Mouse (Mus musculus): ENCODE results near the gene Olfr385.

The Olfr385 gene

DNA sequence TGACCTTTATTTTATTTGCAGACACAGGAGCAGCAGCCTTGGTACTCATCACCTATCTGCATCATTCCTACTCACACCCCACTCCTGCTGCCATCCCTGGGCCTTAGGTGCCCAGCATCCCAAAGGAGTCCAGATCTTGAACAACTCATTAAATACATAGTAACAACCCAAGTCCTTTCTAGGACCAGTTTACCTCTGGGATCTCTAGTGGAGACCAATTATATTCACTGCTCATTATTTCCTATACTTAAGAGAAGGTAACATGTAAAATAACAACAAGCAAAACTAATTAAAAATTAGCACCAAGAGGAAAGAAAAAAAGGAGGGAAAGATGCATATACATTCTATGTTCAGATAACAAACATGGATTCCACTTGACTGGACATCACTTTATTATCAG is at the start of gene Olfr385:
Gene Olfr385, minus strand, starts transcription at position 101 of the 400 bp plus-strand sequence.
- no peak for DNase-seq

DNA sequence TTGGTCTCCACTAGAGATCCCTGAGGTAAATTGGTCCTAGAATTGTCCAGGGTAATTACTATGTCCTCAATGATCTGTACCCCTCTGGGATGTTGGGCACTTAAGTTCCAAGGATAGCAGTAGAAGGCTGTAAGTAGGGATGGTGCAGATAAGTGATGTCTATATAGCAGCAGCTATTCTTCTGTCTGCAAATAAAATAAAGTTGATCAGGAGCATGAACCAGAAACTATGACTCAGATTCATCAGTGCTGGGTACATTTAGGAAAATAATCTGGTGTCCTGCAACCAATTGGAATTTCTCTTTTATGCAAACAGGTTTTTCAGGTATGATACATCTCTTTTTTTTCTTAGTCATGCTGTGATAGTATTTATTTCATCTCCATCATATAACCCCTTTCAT is 5.5 kb upstream of the Olfr385 start, which contains the start of gene Olfr384:
Gene Olfr384, plus strand, starts transcription at position 301 of the 400 bp plus-strand sequence.
- no peak for DNase-seq

DNA sequence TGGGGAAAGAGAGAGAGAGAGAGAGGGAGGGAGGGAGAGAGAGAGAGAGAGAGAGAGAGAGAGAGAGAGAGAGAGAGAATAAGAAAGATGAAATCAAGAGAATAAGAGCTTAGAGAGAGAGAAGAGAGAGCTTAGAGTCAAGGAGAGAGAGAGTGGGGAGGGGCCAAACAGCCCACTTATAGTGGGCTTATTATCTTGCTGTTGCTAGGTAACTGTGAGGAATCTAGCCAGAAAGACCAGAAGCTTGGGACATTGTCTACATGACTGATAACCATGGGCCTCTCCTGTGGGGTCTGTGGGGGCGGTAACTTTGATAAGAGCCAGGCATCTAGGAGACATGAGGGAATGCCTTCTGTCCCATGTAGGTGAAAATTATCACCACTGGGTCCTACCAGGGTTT is 9.6 kb downstream of the Olfr385 start:
- DNase-seq: peak; percentile 4

DNA sequence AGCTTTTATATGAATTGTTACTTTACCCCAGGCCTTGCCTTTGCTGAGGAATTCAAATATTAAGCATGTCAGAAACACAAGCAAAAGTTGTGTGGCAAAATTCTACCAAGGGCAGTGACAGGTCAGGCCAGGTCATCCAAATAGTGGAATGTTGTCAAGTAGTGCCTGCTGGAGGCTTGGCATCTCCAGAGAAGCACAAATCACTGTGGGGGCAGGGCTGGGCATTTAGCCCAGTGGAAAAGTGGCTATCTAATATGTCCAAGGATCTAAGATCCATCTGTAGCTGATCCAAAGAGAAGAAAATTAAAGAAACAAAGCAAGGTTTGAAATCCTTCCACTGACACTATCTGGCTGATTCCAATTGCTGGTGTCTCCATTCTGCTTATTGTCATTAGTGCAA is 12.9 kb downstream of the Olfr385 start:
- DNase-seq: no peak

Measured in liver (tissue).